Mouse (Mus musculus): Measurements from ENCODE around the gene B2m. TPM values are rescaled to one million over a fixed set of nuclear protein-coding genes. Genes with fewer than 3 reads are reported as not detected.

B2m gene
- polyA plus RNA-seq, 1 experiment, result 1,325 TPM

DNA sequence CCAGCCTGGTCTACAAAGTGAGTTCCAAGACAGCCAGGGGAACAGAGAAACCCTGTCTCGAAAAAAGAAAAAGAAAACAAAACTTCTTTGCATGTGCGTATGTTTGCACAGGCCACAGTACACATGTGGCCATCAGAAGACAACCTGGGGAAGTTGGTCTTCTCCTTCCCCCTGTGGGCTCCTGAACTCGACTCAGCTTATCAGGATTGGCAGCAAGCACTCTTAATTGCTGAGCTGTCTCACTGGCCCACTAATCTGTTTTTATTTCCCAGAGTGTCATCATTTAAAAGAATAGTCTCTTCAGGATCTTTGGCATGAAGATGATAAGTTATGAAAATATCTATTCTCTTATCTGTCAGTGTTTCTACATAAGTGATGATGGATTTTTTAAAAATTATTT, 44.4 kb downstream of the B2m start:
- H3K4me1 ChIP-seq (ENCODE audit: control insufficient read depth, insufficient read depth, insufficient read length, low read length), result peaks cover 4% of the 10 kb centered on the region; the same call in 1 of the 2 replicates
- no peaks in the 10 kb centered on the region for H3K36me3 ChIP-seq (ENCODE audit: control insufficient read depth, insufficient read depth, low read length)
- H3K4me3 ChIP-seq (ENCODE audit: low read depth, low read length), result no peak overlapping the region
- TF ChIP-seq CTCF (IDR thresholded peaks at IDR 0.05; ENCODE audit: extremely low read depth, insufficient read length, insufficient replicate concordance, low read depth, low read length) (no peak), POLR2A (IDR thresholded peaks at IDR 0.05; ENCODE audit: low read depth, low read length) (no peak)
- H3K27me3 ChIP-seq (ENCODE audit: control insufficient read depth, insufficient read depth, low read length), result no peaks in the 10 kb centered on the region
- H3K27ac ChIP-seq (ENCODE audit: insufficient read depth, low read depth, low read length), result no peak overlapping the region
- WGBS, result 64% methylated on average over 3 of the region's 3 CpGs

DNA sequence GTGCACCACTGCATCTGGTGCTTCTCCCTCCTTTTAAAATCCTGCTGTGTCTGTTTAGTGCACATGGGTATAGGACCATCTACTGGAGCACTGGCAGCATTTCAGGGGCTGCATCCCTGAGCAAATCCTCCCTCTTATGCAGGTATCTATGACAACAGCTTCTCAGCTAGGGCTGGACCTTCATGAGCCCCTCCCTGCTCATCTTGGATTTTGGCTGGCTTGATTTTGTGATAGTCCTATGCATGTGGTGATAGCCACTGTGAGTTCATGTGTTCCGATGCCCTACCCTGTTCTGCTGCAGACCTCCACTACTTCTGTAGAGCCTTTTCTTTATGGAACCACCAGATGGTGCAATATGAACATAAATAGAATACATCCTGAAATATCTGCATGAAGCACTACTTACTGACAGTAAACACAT, 47.0 kb downstream of the B2m start:
- Histone ChIP-seq H3K27me3 (ENCODE audit: control insufficient read depth, insufficient read depth, low read length) (no peaks in the 10 kb centered on the region), H3K27ac (ENCODE audit: insufficient read depth, low read depth, low read length) (no peak overlapping the region), H3K4me3 (ENCODE audit: low read depth, low read length) (no peak overlapping the region), H3K36me3 (ENCODE audit: control insufficient read depth, insufficient read depth, low read length) (no peaks in the 10 kb centered on the region), H3K4me1 (ENCODE audit: control insufficient read depth, insufficient read depth, insufficient read length, low read length) (peaks cover 4% of the 10 kb centered on the region; the same call in 1 of the 2 replicates)
- 39% methylated on average over 1 of the region's 1 CpGs for WGBS
- TF ChIP-seq CTCF (IDR thresholded peaks at IDR 0.05; ENCODE audit: extremely low read depth, insufficient read length, insufficient replicate concordance, low read depth, low read length) (0 out of 2 replicates have a peak, but pooled peaks have one; percentile 12), POLR2A (IDR thresholded peaks at IDR 0.05; ENCODE audit: low read depth, low read length) (no peak)

DNA sequence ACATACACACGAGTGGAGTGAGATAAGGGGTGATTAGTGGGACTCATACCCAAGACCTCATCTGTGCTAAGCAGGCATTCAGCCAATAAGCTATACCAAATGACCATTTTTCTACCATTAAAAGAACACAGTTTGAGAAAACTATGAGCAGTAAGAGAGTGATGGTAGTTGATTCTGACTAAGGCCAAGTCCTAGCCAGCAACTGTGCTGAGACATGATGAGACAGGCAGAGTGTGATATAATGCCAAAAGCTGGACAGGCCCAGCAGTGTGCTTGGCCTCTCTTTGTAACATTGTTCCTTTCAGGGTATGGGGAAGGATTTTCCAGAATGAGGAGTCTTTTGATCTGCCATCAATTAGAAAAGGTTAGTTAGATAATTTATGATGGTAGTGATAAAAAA, 54.0 kb downstream of the B2m start:
- H3K4me3 ChIP-seq (ENCODE audit: low read depth, low read length), result no peak overlapping the region
- no peak overlapping the region for H3K27ac ChIP-seq (ENCODE audit: insufficient read depth, low read depth, low read length)
- TF ChIP-seq CTCF (IDR thresholded peaks at IDR 0.05; ENCODE audit: extremely low read depth, insufficient read length, insufficient replicate concordance, low read depth, low read length) (no peak), POLR2A (IDR thresholded peaks at IDR 0.05; ENCODE audit: low read depth, low read length) (no peak)
- H3K36me3 ChIP-seq (ENCODE audit: control insufficient read depth, insufficient read depth, low read length), result no peaks in the 10 kb centered on the region
- 71% methylated on average over 1 of the region's 1 CpGs for WGBS
- no peaks in the 10 kb centered on the region for H3K27me3 ChIP-seq (ENCODE audit: control insufficient read depth, insufficient read depth, low read length)
- peaks cover under 1% of the 10 kb centered on the region; the same call in 1 of the 2 replicates for H3K4me1 ChIP-seq (ENCODE audit: control insufficient read depth, insufficient read depth, insufficient read length, low read length)

Other genes starting within 250 kb of the B2m start
- 0.72 and 1.3 TPM in 2 replicates for gene Ctdspl2, start 191.7 kb upstream of the B2m start, polyA plus RNA-seq (2012; rRNA removed)
- not detected in 2 replicates for gene Mageb3, start 191.6 kb upstream of the B2m start, polyA plus RNA-seq (2012; rRNA removed)
- gene Eif3j1, start 119.1 kb upstream of the B2m start, polyA plus RNA-seq (2012; rRNA removed), result 2.2 and 3.5 TPM in 2 replicates
- gene Spg11, start 29.3 kb upstream of the B2m start, polyA plus RNA-seq (2012; rRNA removed), result 2.8 and 7.3 TPM in 2 replicates
- gene Trim69, start 13.0 kb downstream of the B2m start, polyA plus RNA-seq (2012; rRNA removed), result 0.10 TPM in 1 of 2 replicates, not detected in the other
- gene Patl2, start 38.5 kb downstream of the B2m start, polyA plus RNA-seq (2012; rRNA removed), result not detected in 2 replicates
- gene Terb2, start 38.6 kb downstream of the B2m start, polyA plus RNA-seq (2012; rRNA removed), result not detected in 2 replicates
- gene Sord, start 87.1 kb downstream of the B2m start, polyA plus RNA-seq (2012; rRNA removed), result 16.1 and 71.5 TPM in 2 replicates
- 13.5 and 133 TPM in 2 replicates for gene Duox2, start 150.8 kb downstream of the B2m start, polyA plus RNA-seq (2012; rRNA removed)
- 33.7 and 324 TPM in 2 replicates for gene Duoxa2, start 151.2 kb downstream of the B2m start, polyA plus RNA-seq (2012; rRNA removed)
- 0.08 and 0.66 TPM in 2 replicates for gene Duoxa1, start 166.0 kb downstream of the B2m start, polyA plus RNA-seq (2012; rRNA removed)
- gene Duox1, start 168.0 kb downstream of the B2m start, polyA plus RNA-seq (2012; rRNA removed), result 0.11 and 0.16 TPM in 2 replicates
- 3.5 and 9.1 TPM in 2 replicates for gene Shf, start 221.5 kb downstream of the B2m start, polyA plus RNA-seq (2012; rRNA removed)